Mouse (Mus musculus) kidney, postnatal 10 days (tissue): ENCODE results near the gene Fam43a.

ENCODE experiments used
- DNase-seq: peaks from one replicate; pipeline ENCODE4 v3.0.0; 2021; ENCODE audit warnings: mixed read lengths

The Fam43a gene

DNA sequence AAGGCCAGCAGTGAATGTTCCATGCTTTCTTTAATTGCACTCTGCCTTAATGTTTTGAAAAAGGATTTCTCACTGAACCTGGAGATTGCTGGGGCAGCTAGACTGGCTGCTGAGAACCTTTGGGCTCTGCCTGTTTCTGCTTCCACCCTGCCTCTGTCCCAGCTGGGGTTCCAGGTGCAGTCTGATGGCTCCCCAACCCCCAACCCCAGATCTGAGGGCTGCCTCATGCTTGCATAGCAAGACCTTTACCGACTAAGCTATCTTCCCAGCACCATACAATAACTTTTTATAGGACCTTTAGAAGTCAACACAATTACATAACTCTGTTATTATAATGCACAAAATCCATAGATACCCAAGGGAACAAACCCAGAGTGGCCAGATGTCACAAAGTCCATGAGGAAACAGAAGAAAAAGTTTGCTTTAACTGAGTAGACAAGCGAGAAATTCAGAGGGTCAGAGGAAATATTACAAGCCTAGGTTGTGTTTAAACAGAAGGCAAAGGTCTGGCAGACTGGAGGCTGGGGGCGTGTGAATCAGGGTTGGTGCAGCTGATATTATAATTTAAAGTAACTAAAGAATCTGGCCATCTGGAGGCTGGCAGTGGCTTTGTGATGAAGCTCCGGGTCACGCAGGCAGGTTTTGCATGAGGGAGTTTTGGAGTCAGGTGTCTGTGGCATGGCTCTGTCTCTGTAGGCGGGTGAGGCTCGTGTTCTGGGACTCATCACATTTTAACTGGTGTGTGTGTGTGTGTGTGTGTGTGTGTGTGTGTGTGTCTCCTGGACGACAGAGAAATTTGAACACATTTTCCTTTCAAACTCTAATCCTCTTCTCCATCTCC is 34.6 kb downstream of the Fam43a start:
- no peak for DNase-seq

DNA sequence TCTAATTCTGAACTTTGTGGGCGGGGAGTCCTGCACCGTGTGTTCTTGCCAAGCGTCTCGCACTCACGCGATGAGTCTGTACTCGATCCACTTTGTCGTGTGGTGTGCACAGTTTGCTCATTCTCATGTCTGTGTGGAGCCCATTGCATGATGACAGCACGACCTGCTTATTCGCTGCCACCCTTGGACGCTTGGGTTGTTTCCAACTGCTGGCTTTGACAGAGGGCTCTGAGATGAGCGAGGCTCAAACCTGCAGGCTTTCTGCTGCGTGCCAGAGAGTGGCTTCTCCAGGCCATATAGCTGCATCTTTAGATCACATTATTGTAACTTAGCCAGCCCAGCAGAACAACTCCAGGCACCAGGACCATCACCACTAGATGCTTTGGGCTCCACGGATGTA is 39.1 kb downstream of the Fam43a start:
- no peak for DNase-seq

DNA sequence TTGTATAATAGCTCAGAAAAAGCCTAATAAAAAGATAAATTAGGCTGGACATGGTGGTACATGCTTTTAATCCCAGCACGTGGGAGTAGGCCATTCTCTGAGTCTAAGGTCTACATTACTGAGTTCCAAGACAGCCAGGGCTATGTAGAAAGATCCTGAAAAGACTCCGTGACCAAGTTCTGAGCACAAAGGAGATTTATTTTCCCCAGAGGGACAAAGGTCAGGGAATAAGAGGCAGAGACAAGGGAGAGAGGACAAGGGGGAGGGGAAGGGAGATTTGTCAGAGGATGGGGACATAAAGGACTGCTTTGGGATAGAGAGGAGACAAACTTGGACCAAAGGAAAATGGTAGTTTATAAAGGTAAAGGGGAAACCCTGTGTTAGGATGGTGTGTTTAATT is 41.1 kb downstream of the Fam43a start:
- no peak for DNase-seq

DNA sequence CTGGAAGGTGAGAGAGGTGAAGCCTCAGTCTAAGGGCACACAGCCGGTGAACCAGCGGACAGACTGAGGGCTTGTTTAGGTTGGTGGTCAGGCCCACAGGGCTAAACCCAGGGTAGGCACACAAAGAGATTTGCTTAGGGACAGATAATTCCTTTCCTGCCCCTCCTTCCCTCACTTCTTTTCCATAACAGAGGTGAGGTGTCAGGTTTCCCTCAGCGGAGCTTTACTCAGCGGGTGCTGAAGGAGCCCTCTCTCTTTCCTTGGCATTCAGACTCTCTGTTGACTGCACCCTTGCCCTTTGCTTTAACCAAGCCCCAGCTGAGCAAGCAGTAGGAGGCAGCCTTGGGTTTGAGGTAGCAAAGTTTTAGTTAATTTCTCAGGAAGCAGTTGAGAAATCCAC is 41.9 kb downstream of the Fam43a start:
- no peak for DNase-seq

- DNase-seq = no peak
These were observed 42.7 kb downstream of the Fam43a start for GRCm38 (mm10) chr16:30642229-30642628.

DNA sequence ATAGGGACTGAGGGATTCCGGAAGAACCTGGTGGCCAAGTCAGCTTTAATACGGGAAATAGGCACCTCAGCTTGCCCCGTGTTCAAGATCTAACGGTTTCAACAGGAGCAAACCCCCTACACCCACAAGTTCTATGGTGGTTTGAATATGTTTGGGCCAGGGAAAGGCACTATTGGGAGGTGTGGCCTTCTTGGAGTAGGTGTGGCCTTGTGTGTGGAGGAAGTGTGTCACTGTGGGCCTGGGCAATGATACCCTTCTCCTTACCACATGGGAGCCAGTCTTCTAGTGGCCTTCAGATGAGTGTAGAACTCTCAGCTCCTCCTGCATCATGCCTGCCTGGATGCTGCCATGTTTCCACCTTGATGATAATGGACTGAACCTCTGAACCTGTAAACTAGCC is 45.5 kb downstream of the Fam43a start:
- no peak for DNase-seq

GRCm38 (mm10) chr16:30645841-30646558 is 46.5 kb downstream of the Fam43a start:
- DNase-seq = no peak

- no peak for DNase-seq
These were observed 47.3 kb downstream of the Fam43a start for GRCm38 (mm10) chr16:30646856-30647255.

DNA sequence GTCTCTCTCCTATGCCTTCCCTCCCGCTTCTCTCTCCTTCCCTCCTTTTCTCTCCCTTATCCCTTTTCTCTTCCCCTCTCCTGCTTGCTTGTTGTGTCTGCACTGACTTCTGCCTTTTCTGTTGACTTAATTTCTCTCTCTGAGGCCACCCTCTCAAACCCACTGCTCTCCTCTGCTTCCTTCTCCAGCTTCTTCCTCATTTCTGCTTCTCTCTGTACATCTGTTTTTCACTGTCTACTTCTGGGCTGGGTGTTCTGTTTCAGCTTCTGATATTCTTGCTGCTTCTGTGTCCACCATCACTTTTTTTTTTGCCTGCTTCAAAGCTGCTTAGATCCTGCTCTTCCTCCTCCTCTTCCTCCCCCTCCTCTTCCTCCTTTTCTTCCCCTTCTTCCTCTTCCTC is 51.8 kb downstream of the Fam43a start:
- no peak for DNase-seq
